Mouse (Mus musculus) G1E (cell line): Measurements from ENCODE around the gene Cdhr3.

Experiments used
- CTCF ChIP-seq: IDR thresholded peaks from 2 replicates; pipeline ENCODE4 v1.5.1; 2012; ENCODE audit warnings: low read depth, low read length, inconsistent platforms, mixed read lengths
- TAL1 ChIP-seq: conservative IDR thresholded peaks from 2 replicates; pipeline ENCODE4 v1.6.1; 2012; ENCODE audit warnings: low read depth, low read length, inconsistent platforms, mixed read lengths

DNA sequence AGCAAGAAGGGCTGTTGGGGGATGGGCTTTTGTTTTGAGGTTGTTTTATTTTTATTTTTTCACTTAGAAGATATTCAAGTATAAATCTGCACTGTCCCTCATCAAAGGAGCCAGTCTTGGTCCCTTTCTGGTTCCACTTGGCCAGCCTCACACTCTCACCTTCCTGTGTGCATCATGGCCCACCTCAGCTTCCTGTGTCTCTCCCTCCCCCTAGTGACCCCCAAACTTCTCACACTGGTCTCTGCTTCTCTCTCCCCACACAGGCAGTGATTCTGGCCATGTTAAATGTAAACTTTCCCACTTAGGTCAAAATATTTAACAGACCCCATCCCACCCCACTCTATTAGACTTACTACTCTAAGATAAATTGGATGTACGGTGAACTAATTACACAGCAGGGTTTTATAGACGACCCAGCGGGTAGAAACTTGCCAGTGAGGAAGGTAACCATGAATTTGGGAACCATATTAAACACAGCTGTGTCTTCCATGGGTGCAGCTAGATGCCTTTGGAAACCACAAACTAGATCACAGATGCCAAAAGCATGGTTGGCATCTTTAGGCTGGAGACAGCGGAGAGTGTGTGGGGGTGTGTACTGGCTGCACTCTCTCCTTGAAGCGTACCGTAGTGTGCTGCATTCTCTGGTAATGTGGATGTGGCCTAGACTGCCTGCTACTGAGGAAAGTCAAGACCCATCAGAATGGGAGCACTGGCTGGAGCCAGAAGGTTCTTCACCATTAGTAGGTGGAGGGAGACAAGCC lies 83.3 kb downstream of the Cdhr3 start:
- TF ChIP-seq CTCF (no peak), TAL1 (no peak)
